Mouse (Mus musculus): ENCODE results near the gene Eef2. TPM values are rescaled to one million over a fixed set of nuclear protein-coding genes. Genes with fewer than 3 reads are reported as not detected.
"Not testable (repeated sequence)": the region's sequence is repeated elsewhere in the genome, so short reads cannot be mapped to it uniquely, and the experiment has no call there.

Eef2 gene
- polyA plus RNA-seq, 1 experiment from 2014 or later, result 286 TPM

- peaks cover 49% of the 10 kb centered on the region for H3K36me3 ChIP-seq (ENCODE audit: control insufficient read depth, insufficient read depth)
- WGBS, result 5% methylated on average over 16 of the region's 16 CpGs
Measured at GRCm38 (mm10) chr10:81177491-81177925, 1.1 kb downstream of the Eef2 start.

DNA sequence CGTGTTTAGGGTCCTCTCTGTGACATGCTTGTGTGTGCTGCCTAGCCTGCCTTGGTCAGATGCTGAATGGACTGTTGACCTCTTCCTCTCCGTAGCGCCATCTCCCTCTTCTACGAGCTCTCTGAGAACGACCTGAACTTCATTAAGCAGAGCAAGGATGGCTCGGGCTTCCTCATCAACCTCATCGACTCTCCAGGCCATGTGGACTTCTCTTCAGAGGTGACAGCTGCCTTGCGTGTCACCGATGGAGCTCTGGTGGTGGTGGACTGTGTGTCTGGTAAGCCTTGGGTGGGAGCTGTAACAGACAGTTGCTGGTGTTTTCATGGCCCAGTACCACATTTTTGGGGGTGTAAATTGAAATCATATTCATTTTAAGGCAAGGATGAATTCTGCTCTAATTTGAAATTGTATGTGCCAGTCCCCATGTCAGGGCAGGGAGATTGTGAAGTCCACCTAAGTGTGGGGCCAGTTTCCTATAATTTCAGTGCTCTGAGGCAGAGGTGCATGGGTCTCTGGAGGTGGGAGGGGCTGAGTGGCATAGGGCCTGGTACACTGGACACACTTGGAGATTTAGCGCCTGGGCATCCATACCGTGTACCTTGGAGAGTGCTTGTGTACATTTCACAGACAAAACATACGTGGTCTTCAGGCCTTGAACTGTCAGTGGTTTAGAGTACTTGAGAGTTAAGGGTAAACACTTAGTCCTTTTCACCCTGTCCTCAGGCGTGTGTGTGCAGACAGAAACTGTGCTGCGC, 1.7 kb downstream of the Eef2 start:
- no peak for ATAC-seq
- Histone ChIP-seq H3K9ac (ENCODE audit: low read depth, low read length) (peak overlapping the region; percentile 96), H3K27me3 (replicated peaks; ENCODE audit: control insufficient read depth, insufficient read depth, low read length) (no peaks in the 10 kb centered on the region), H3K36me3 (ENCODE audit: control insufficient read depth, insufficient read depth) (peaks cover 49% of the 10 kb centered on the region), H3K27ac (ENCODE audit: low read depth, low read length) (no peak overlapping the region), H3K4me1 (replicated peaks; ENCODE audit: control insufficient read depth, insufficient read depth, low read length) (no peaks in the 10 kb centered on the region), H3K9me3 (ENCODE audit: control insufficient read depth) (no peaks in the 10 kb centered on the region), H3K4me2 (replicated peaks; ENCODE audit: low read depth) (peak overlapping the region; percentile 75), H3K4me3 (ENCODE audit: low read depth, low read length) (peak overlapping the region; percentile 90)
- WGBS, result 43% methylated on average over 14 of the region's 14 CpGs
- no peak for TF ChIP-seq CTCF (IDR thresholded peaks at IDR 0.05; ENCODE audit: low read depth)

More at GRCm38 (mm10) chr10:81177491-81177925, 1.1 kb downstream of the Eef2 start:
- H3K9me3 ChIP-seq (ENCODE audit: control insufficient read depth), result no peaks in the 10 kb centered on the region
- peak overlapping the region; percentile 90 for H3K4me3 ChIP-seq (ENCODE audit: low read depth, low read length)
- H3K4me2 ChIP-seq (replicated peaks; ENCODE audit: low read depth), result peak overlapping the region; percentile 75
- H3K27ac ChIP-seq (ENCODE audit: low read depth, low read length), result peak overlapping the region; percentile 92
- ATAC-seq, result no peak
- no peaks in the 10 kb centered on the region for H3K27me3 ChIP-seq (replicated peaks; ENCODE audit: control insufficient read depth, insufficient read depth, low read length)
- no peaks in the 10 kb centered on the region for H3K4me1 ChIP-seq (replicated peaks; ENCODE audit: control insufficient read depth, insufficient read depth, low read length)
- H3K9ac ChIP-seq (ENCODE audit: low read depth, low read length), result peak overlapping the region; percentile 96
- no peak for TF ChIP-seq CTCF (IDR thresholded peaks at IDR 0.05; ENCODE audit: low read depth)

- no peak for ATAC-seq
- H3K36me3 ChIP-seq (ENCODE audit: control insufficient read depth, insufficient read depth), result peaks cover 49% of the 10 kb centered on the region
Measured at GRCm38 (mm10) chr10:81178927-81179326, 2.5 kb downstream of the Eef2 start.

GRCm38 (mm10) chr10:81179451-81180342, 3.3 kb downstream of the Eef2 start:
- TF ChIP-seq CTCF (IDR thresholded peaks at IDR 0.05; ENCODE audit: low read depth), result peak; percentile 47
- WGBS, result 86% methylated on average over 32 of the region's 32 CpGs
- H3K27ac ChIP-seq (ENCODE audit: low read depth, low read length), result 0 out of 2 replicates have a peak overlapping the region, but pooled peaks have one; percentile 21

More at GRCm38 (mm10) chr10:81178927-81179326, 2.5 kb downstream of the Eef2 start:
- Histone ChIP-seq H3K27ac (ENCODE audit: low read depth, low read length) (no peak overlapping the region), H3K4me2 (replicated peaks; ENCODE audit: low read depth) (no peak overlapping the region), H3K4me3 (ENCODE audit: low read depth, low read length) (no peak overlapping the region), H3K27me3 (replicated peaks; ENCODE audit: control insufficient read depth, insufficient read depth, low read length) (no peaks in the 10 kb centered on the region), H3K9ac (ENCODE audit: low read depth, low read length) (no peak overlapping the region), H3K9me3 (ENCODE audit: control insufficient read depth) (no peaks in the 10 kb centered on the region), H3K4me1 (replicated peaks; ENCODE audit: control insufficient read depth, insufficient read depth, low read length) (no peaks in the 10 kb centered on the region)
- no peak for TF ChIP-seq CTCF (IDR thresholded peaks at IDR 0.05; ENCODE audit: low read depth)
- WGBS, result 85% methylated on average over 11 of the region's 11 CpGs

GRCm38 (mm10) chr10:81180946-81181345, 4.5 kb downstream of the Eef2 start:
- H3K27ac ChIP-seq (ENCODE audit: low read depth, low read length), result no peak overlapping the region
- no peaks in the 10 kb centered on the region for H3K4me1 ChIP-seq (replicated peaks; ENCODE audit: control insufficient read depth, insufficient read depth, low read length)
- no peaks in the 10 kb centered on the region for H3K9me3 ChIP-seq (ENCODE audit: control insufficient read depth)
- H3K4me2 ChIP-seq (replicated peaks; ENCODE audit: low read depth), result no peak overlapping the region
- H3K4me3 ChIP-seq (ENCODE audit: low read depth, low read length), result no peak overlapping the region
- ATAC-seq, result no peak
- 92% methylated on average over 13 of the region's 13 CpGs for WGBS
- H3K27me3 ChIP-seq (replicated peaks; ENCODE audit: control insufficient read depth, insufficient read depth, low read length), result no peaks in the 10 kb centered on the region
- H3K9ac ChIP-seq (ENCODE audit: low read depth, low read length), result no peak overlapping the region
- peaks cover 64% of the 10 kb centered on the region for H3K36me3 ChIP-seq (ENCODE audit: control insufficient read depth, insufficient read depth)
- TF ChIP-seq CTCF (IDR thresholded peaks at IDR 0.05; ENCODE audit: low read depth), result no peak

More at GRCm38 (mm10) chr10:81179451-81180342, 3.3 kb downstream of the Eef2 start:
- H3K4me3 ChIP-seq (ENCODE audit: low read depth, low read length), result no peak overlapping the region
- H3K36me3 ChIP-seq (ENCODE audit: control insufficient read depth, insufficient read depth), result peaks cover 55% of the 10 kb centered on the region
- no peaks in the 10 kb centered on the region for H3K27me3 ChIP-seq (replicated peaks; ENCODE audit: control insufficient read depth, insufficient read depth, low read length)
- no peaks in the 10 kb centered on the region for H3K4me1 ChIP-seq (replicated peaks; ENCODE audit: control insufficient read depth, insufficient read depth, low read length)
- no peak overlapping the region for H3K4me2 ChIP-seq (replicated peaks; ENCODE audit: low read depth)
- ATAC-seq, result no peak
- H3K9me3 ChIP-seq (ENCODE audit: control insufficient read depth), result no peaks in the 10 kb centered on the region
- H3K9ac ChIP-seq (ENCODE audit: low read depth, low read length), result no peak overlapping the region

GRCm38 (mm10) chr10:81181860-81182259, 5.4 kb downstream of the Eef2 start:
- peaks cover 71% of the 10 kb centered on the region for H3K36me3 ChIP-seq (ENCODE audit: control insufficient read depth, insufficient read depth)
- not testable (repeated sequence) for H3K4me3 ChIP-seq (ENCODE audit: low read depth, low read length); ATAC-seq; H3K4me2 ChIP-seq (replicated peaks; ENCODE audit: low read depth); H3K4me1 ChIP-seq (replicated peaks; ENCODE audit: control insufficient read depth, insufficient read depth, low read length); H3K9me3 ChIP-seq (ENCODE audit: control insufficient read depth); H3K27me3 ChIP-seq (replicated peaks; ENCODE audit: control insufficient read depth, insufficient read depth, low read length); H3K27ac ChIP-seq (ENCODE audit: low read depth, low read length); H3K9ac ChIP-seq (ENCODE audit: low read depth, low read length)
- WGBS, result 83% methylated on average over 12 of the region's 12 CpGs
